In the genomic region with DNA sequence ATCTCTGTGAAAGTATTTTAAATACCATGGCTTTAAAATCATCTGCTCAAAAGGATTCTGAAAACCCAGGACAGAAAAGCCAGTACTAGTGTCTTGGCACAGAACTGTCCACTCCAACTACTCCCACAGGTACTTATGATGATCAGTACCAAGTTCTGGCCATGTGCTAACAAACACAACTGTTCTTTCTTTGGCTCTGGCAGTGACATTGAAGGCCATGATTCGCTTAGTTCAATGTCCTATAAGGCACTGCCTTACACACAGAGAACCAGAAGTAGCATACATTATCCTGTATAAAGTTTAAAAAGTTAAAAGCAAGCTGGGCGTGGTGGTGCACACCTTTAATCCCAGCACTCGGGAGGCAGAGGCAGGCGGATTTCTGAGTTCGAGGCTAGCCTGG, we compare ENCODE assay signal across 19 mouse cellular contexts. TPM values are rescaled to one million over a fixed set of nuclear protein-coding genes. Genes with fewer than 3 reads are reported as not detected.
DNase-seq lines count a peak whose midpoint lies in the region; ATAC-seq and TF ChIP-seq lines count a peak whose summit lies in the region.
"Had no signal": no experiment of that assay in that cellular context is flagged by ENCODE, and none has a peak within 500 bp of the region (broad histone marks: within the 10 kb centered on the region; RNA-seq: fewer than 3 reads in every experiment).

No protein-coding gene starts in this region.

- H3K79me2 ChIP-seq in liver, adult 2 months (ENCODE audit: control insufficient read depth, insufficient read depth, low read length): peaks cover 14% of the 10 kb centered on the region; the same call in 1 of the 2 replicates

- H3K9me3 ChIP-seq in liver, embryonic 11.5 days (ENCODE audit: control insufficient read depth, low read length): no peaks in the 10 kb centered on the region
- H3K9me3 ChIP-seq in midbrain, embryonic 11.5 days (ENCODE audit: control insufficient read depth, low read length): no peaks in the 10 kb centered on the region
- no peaks in the 10 kb centered on the region for H3K9me3 ChIP-seq in midbrain, embryonic 14.5 days (ENCODE audit: control insufficient read depth, low read length)
- H3K9me3 ChIP-seq: G1E had no signal

- no peak for TF ChIP-seq CTCF in liver, adult 2 months (IDR thresholded peaks at IDR 0.05; ENCODE audit: low read depth, low read length)

- H3K4me3 ChIP-seq in liver, adult 2 months (ENCODE audit: insufficient read depth, low read depth, low read length): no peak overlapping the region
- H3K4me3 ChIP-seq in liver, embryonic 11.5 days (ENCODE audit: low read depth, low read length): no peak overlapping the region
- no peak overlapping the region for H3K4me3 ChIP-seq in midbrain, embryonic 11.5 days (ENCODE audit: low read depth, low read length)
- no peak overlapping the region for H3K4me3 ChIP-seq in midbrain, embryonic 14.5 days (replicated peaks; ENCODE audit: low read depth, low read length)

- no peak overlapping the region for H3K4me2 ChIP-seq in liver, embryonic 11.5 days
- no peak overlapping the region for H3K4me2 ChIP-seq in midbrain, embryonic 11.5 days
- no peak overlapping the region for H3K4me2 ChIP-seq in midbrain, embryonic 14.5 days (ENCODE audit: low read length)

- peaks cover 2% of the 10 kb centered on the region for H3K4me1 ChIP-seq in liver, adult 2 months (ENCODE audit: control insufficient read depth, insufficient read depth, low read length)
- H3K4me1 ChIP-seq in liver, embryonic 11.5 days (replicated peaks; ENCODE audit: control insufficient read depth, insufficient read depth, low read length): 0 out of 2 replicates have a peak, but pooled peaks cover 2% of the 10 kb centered on the region
- peaks cover 3% of the 10 kb centered on the region; the same call in 1 of the 2 replicates for H3K4me1 ChIP-seq in midbrain, embryonic 11.5 days (ENCODE audit: control insufficient read depth, insufficient read depth, low read length)
- H3K4me1 ChIP-seq in midbrain, embryonic 14.5 days (ENCODE audit: control insufficient read depth, insufficient read depth, low read length): 0 out of 2 replicates have a peak, but pooled peaks cover 6% of the 10 kb centered on the region

- 92% methylated on average over 5 of the region's 5 CpGs for WGBS in liver, adult 2 months
- 95% methylated on average over 5 of the region's 5 CpGs for WGBS in liver, embryonic 11.5 days
- WGBS in midbrain, embryonic 11.5 days: 95% methylated on average over 5 of the region's 5 CpGs
- WGBS in midbrain, embryonic 14.5 days: 96% methylated on average over 5 of the region's 5 CpGs

- no peak for TF ChIP-seq POLR2A in liver, adult 2 months (IDR thresholded peaks at IDR 0.05; ENCODE audit: extremely low read depth, insufficient read depth, low read length)

- no peak for ATAC-seq in liver, embryonic 11.5 days (replicated peaks; ENCODE audit: low FRiP score)
- no peak for ATAC-seq in midbrain, embryonic 11.5 days (ENCODE audit: low FRiP score)
- ATAC-seq in midbrain, embryonic 14.5 days (ENCODE audit: low FRiP score, low TSS enrichment): no peak
- ATAC-seq: activated CD4-positive, CD25-positive, alpha-beta regulatory T cell, adult 4 months; CD4-positive, CD25-positive, alpha-beta regulatory T cell, adult 4 months; Patski had no signal

- peak; percentile 63 for DNase-seq in liver, adult 2 months (ENCODE audit: extremely low read depth, low read depth, low spot score)
- no peak for DNase-seq in liver, embryonic 11.5 days (ENCODE audit: low spot score)
- peak; percentile 61 for DNase-seq in midbrain, embryonic 11.5 days (ENCODE audit: low spot score, missing footprints)
- DNase-seq in midbrain, embryonic 14.5 days: no peak
- DNase-seq: adrenal gland, adult 2 months; adrenal gland, adult 8-10 months; adrenal gland, postnatal 10 days; adrenal gland, postnatal 14 days; adrenal gland, postnatal 25 days; adrenal gland, postnatal 36 days; B cell, adult 2 months; cerebellum, adult 11 months; cerebellum, adult 11-12 months; cerebellum, adult 18-20 months had no signal

- no peaks in the 10 kb centered on the region for H3K27me3 ChIP-seq in liver, adult 2 months (ENCODE audit: control insufficient read depth, insufficient read depth, low read length)
- no peaks in the 10 kb centered on the region for H3K27me3 ChIP-seq in liver, embryonic 11.5 days (replicated peaks; ENCODE audit: control insufficient read depth, insufficient read depth, low read length)
- H3K27me3 ChIP-seq in midbrain, embryonic 11.5 days (ENCODE audit: control insufficient read depth, insufficient read depth, low read length): no peaks in the 10 kb centered on the region
- H3K27me3 ChIP-seq in midbrain, embryonic 14.5 days (ENCODE audit: control insufficient read depth, insufficient read depth, low read length): no peaks in the 10 kb centered on the region
- H3K27me3 ChIP-seq: CH12.LX, Patski had no signal

- no peak overlapping the region for H3K9ac ChIP-seq in liver, adult 2 months (ENCODE audit: low read depth, low read length)
- H3K9ac ChIP-seq in liver, embryonic 11.5 days (ENCODE audit: low read depth, low read length): no peak overlapping the region
- H3K9ac ChIP-seq in midbrain, embryonic 11.5 days (ENCODE audit: low read length): no peak overlapping the region
- no peak overlapping the region for H3K9ac ChIP-seq in midbrain, embryonic 14.5 days (replicated peaks; ENCODE audit: low read length)

- H3K36me3 ChIP-seq in liver, adult 2 months (ENCODE audit: control insufficient read depth, insufficient read depth, low read length): peaks cover 23% of the 10 kb centered on the region
- peaks cover 16% of the 10 kb centered on the region; the same call in 1 of the 2 replicates for H3K36me3 ChIP-seq in liver, embryonic 11.5 days (ENCODE audit: control insufficient read depth, insufficient read depth, low read length)
- 0 out of 2 replicates have a peak, but pooled peaks cover 5% of the 10 kb centered on the region for H3K36me3 ChIP-seq in midbrain, embryonic 11.5 days (ENCODE audit: control insufficient read depth, insufficient read depth, low read length)
- H3K36me3 ChIP-seq in midbrain, embryonic 14.5 days (ENCODE audit: control insufficient read depth, insufficient read depth, low read length): peaks cover 6% of the 10 kb centered on the region

- H3K27ac ChIP-seq in liver, adult 2 months (replicated peaks; ENCODE audit: insufficient read depth, low read depth, low read length): no peak overlapping the region
- no peak overlapping the region for H3K27ac ChIP-seq in liver, embryonic 11.5 days (ENCODE audit: low read depth, low read length)
- no peak overlapping the region for H3K27ac ChIP-seq in midbrain, embryonic 11.5 days (ENCODE audit: low read depth, low read length)
- H3K27ac ChIP-seq in midbrain, embryonic 14.5 days (replicated peaks; ENCODE audit: low read depth, low read length): no peak overlapping the region

RNA-seq across cellular contexts. Expression of gene Dars, which starts 6.0 kb away (rescaled TPM):
- 81.0 and 104 TPM in 2 replicates for total RNA-seq in liver, adult 2 months (2014; rRNA removed)
- polyA plus RNA-seq in liver, adult 2 months (2012; rRNA removed): 12.6 and 14.7 TPM in 2 replicates
- 156 and 171 TPM in 2 replicates for polyA plus RNA-seq in liver, embryonic 11.5 days (2014; fragmentation: Nextera tagmentation; extraction: Ambion mirVana)
- polyA plus RNA-seq in midbrain, embryonic 11.5 days (2014; fragmentation: Nextera tagmentation; extraction: Ambion mirVana): 126 and 148 TPM in 2 replicates
- polyA plus RNA-seq in midbrain, embryonic 14.5 days (2014; fragmentation: Nextera tagmentation; extraction: Ambion mirVana): 96.7 and 111 TPM in 2 replicates

RNA-seq across cellular contexts. Expression of gene Mcm6, which starts 51.7 kb away (rescaled TPM):
- 7.1 and 16.3 TPM in 2 replicates for total RNA-seq in liver, adult 2 months (2014; rRNA removed)
- 1.7 and 2.1 TPM in 2 replicates for polyA plus RNA-seq in liver, adult 2 months (2012; rRNA removed)
- polyA plus RNA-seq in liver, embryonic 11.5 days (2014; fragmentation: Nextera tagmentation; extraction: Ambion mirVana): 384 and 445 TPM in 2 replicates
- polyA plus RNA-seq in midbrain, embryonic 11.5 days (2014; fragmentation: Nextera tagmentation; extraction: Ambion mirVana): 315 and 320 TPM in 2 replicates
- polyA plus RNA-seq in midbrain, embryonic 14.5 days (2014; fragmentation: Nextera tagmentation; extraction: Ambion mirVana): 41.3 and 77.8 TPM in 2 replicates

Comparison
In these comparisons a context has a peak if more than half of its experiments do, and no peak if none do; other contexts are left out.
1. DNase-seq: peak in liver, adult 2 months (single experiment) and midbrain, embryonic 11.5 days (single experiment); none in liver, embryonic 11.5 days (single experiment) and midbrain, embryonic 14.5 days (single experiment).
2. RNA of gene Mcm6, which starts 51.7 kb away (polyA plus RNA-seq): 384 to 445 TPM in liver, embryonic 11.5 days, 315 to 320 TPM in midbrain, embryonic 11.5 days and 41.3 to 77.8 TPM in midbrain, embryonic 14.5 days; 1.7 to 2.1 TPM in liver, adult 2 months; every median in the first group is over 10 times any median in the second.